23 mouse cellular contexts compared by ENCODE assay signal in the genomic region with DNA sequence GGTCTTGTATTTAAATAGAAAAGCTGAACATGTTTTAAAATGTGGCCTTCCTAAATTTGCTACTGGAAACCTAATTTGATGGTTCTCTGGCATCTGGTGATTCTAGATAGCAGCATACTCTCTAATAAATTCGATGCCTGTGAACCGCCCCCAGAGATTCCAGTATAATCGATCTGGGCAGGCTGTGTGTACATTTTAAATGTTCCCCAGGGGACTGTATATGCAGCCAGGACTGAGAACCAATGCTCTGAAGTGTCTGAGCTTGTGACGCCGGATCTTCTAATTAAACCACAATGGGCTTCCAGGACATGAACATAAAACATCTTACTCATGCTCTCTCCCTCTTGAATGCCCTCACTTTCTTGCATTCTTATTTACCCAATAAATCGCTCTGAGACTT.
"Had no signal": no experiment of that assay in that cellular context is flagged by ENCODE, and none has a peak within 500 bp of the region (broad histone marks: within the 10 kb centered on the region; RNA-seq: fewer than 3 reads in every experiment).

No protein-coding gene starts in this region.

- H3K9ac ChIP-seq: heart, embryonic 13.5 days; heart, embryonic 15.5 days; hindbrain, embryonic 13.5 days; hindbrain, embryonic 15.5 days; kidney, embryonic 15.5 days; limb, embryonic 13.5 days; limb, embryonic 15.5 days; liver, embryonic 12.5 days had no signal

- H3K36me3 ChIP-seq: heart, embryonic 13.5 days; heart, embryonic 15.5 days; hindbrain, embryonic 13.5 days; hindbrain, embryonic 15.5 days; kidney, embryonic 15.5 days; limb, embryonic 13.5 days; limb, embryonic 15.5 days; liver, embryonic 12.5 days had no signal

- H3K27ac ChIP-seq: heart, embryonic 13.5 days; heart, embryonic 15.5 days; hindbrain, embryonic 13.5 days; hindbrain, embryonic 15.5 days; hindbrain, postnatal 0 days; kidney, embryonic 15.5 days; kidney, postnatal 0 days; limb, embryonic 13.5 days; limb, embryonic 15.5 days; liver, embryonic 12.5 days had no signal

- H3K4me2 ChIP-seq: heart, embryonic 11.5 days; heart, embryonic 13.5 days; heart, embryonic 15.5 days; hindbrain, embryonic 13.5 days; hindbrain, embryonic 15.5 days; kidney, embryonic 15.5 days; limb, embryonic 13.5 days; limb, embryonic 15.5 days; liver, embryonic 12.5 days had no signal

- DNase-seq: gastrocnemius, postnatal 14 days; gastrocnemius, postnatal 36 days; heart, adult 18-20 months; heart, postnatal 14 days; heart, postnatal 36 days; kidney, adult 11 months; kidney, adult 2 months; kidney, adult 9 months; kidney, postnatal 14 days; kidney, postnatal 36 days; left cerebral cortex, postnatal 4 days had no signal

- H3K9me3 ChIP-seq: heart, embryonic 13.5 days; heart, embryonic 15.5 days; hindbrain, embryonic 13.5 days; hindbrain, embryonic 15.5 days; kidney, embryonic 15.5 days; limb, embryonic 13.5 days; limb, embryonic 15.5 days; liver, embryonic 12.5 days had no signal

- H3K27me3 ChIP-seq: heart, embryonic 15.5 days; hindbrain, embryonic 15.5 days had no signal

- ATAC-seq: hindbrain, postnatal 0 days; intestine, embryonic 16.5 days; liver, embryonic 12.5 days had no signal

- H3K4me1 ChIP-seq: heart, embryonic 13.5 days; heart, embryonic 15.5 days; hindbrain, embryonic 13.5 days; hindbrain, embryonic 15.5 days; kidney, embryonic 15.5 days; limb, embryonic 13.5 days; limb, embryonic 15.5 days; liver, embryonic 12.5 days had no signal

- H3K4me3 ChIP-seq: heart, embryonic 13.5 days; heart, embryonic 15.5 days; hindbrain, embryonic 13.5 days; hindbrain, embryonic 15.5 days; kidney, embryonic 15.5 days; limb, embryonic 13.5 days; limb, embryonic 15.5 days; liver, embryonic 12.5 days had no signal
